Mouse (Mus musculus) left cerebral cortex, adult 9 months (tissue): ENCODE measurements at regions not wholly inside any gene's neighbourhood (a gene's known extent, or its start where the extent isn't known, plus 50 kb on each side); places are given as distances from the start of the nearest gene placed in this dataset.
"Not testable (repeated sequence)": the region's sequence is repeated elsewhere in the genome, so short reads cannot be mapped to it uniquely, and the experiment has no call there.

Experiments
- DNase-seq, 2 experiments: peaks; one replicate each; pipeline ENCODE4 v3.0.0; 2022; ENCODE audit warnings: low spot score in 2 of 2

DNA sequence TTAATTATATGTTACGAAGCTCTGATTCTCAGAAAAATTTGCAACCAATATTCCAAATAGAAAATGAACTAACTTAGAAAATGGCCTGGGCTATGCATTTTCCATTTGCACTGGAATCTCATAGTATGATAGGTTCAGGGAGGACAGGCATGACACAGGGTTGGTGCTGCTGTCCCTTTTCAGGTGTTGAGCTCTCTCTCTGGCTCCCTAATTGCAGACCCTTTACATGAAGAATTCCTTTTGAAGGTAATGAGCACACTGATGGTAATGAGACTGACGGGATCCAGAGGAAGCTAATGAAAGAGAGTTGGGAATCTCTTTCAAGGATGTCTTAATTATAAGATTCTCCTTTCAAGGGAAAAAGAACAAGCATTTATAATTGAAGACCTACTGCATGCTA is 87.6 kb downstream of the Serpinb8 start:
- no peak for DNase-seq

DNA sequence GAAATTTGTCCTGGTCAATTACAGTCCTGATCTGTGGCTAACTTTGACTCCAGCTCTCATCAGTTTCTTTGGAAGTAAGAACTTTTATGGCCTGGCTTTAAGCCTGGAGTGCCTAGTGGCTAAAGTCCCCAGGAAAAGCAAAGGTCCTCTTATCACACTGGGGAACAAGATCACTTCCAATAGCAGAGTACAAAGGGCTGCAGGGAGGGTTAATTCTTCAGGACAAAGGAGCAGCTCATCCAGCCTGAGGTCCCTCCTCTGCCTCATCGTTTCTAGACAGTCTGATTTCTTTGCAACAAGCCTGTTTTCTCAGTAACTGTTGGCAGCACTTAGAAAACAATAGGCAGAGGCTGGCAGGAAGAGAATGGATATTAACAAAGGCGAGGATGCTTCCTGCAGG is 107.1 kb downstream of the Serpinb8 start:
- DNase-seq = no peak

DNA sequence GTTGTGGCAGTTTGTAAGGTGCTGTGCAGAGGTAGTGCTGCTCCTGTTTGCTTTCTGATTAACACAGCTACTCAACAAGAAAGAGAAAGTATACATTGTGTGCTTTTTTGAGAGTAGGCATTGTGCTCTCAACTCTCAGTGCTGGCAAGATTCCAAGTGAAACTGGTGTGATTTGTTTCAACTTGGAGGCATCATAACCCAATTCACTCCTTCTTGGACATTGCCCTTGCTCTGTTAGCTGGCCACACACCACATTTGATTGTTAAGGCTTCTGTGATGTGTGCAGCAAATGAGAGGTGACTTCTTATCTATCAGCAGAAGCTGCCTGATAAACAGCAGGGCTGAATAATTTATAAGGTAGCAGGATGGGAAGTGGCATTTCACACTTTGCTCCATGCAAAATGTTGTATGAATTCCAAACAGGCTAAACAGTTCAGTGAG is 116.3 kb downstream of the Serpinb8 start:
- DNase-seq = no peak

DNA sequence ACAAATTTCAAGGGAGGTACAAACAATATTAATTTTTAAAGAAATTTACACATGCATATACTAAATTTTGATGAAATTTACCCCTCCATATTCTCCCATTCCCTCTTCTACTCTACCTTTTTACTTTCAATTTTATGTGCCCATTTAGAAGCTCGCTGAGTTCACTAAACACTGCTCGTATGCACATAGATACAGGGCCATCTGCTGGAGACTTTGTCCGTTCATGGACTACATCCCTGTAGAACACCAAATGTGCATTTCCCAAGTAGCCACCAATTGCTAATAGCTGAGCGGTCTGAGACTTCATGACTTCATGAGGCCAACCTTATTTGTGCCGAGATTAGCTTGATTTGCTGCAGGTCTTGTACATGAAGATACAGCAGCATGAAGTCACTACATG is 118.8 kb downstream of the Serpinb8 start:
- DNase-seq = no peak

DNA sequence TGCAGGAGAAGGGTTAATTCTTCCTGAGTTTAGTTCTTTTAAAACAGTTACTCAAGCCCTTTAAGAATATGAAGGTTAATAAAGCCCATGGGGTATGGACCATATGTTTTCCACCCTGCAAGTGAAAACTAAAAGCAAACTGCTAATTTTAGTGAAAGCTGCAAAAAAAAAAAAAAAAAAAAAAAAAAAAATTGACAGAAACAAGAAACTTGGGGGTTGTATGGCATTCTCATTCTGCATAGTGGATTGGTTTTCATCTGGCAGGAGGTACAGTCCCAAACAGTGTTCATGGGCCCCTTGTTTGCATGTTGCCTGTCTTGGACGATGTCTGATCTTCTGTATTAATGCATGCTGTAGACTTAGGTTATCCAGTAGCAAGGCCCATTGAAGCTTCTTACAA is 125.1 kb downstream of the Serpinb8 start:
- DNase-seq = no peak

DNA sequence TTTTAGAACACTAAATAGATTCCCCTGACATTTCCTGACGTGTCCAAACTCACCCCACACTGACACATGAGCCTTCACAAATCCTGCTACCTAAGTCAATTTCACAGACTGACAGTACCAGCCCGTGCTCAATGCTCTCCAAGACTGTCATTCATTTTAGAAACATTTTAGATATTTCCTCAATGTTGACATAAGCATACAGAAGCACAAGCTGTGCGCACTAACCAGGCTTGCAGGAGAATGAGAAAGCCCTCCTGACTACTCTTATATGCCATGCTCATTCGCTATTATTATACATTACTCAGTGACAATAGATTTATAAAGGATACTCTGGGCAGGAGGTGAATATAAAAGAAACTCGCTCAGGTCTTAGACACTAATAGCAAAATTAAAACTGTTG is 129.5 kb downstream of the Serpinb8 start:
- no peak for DNase-seq

DNA sequence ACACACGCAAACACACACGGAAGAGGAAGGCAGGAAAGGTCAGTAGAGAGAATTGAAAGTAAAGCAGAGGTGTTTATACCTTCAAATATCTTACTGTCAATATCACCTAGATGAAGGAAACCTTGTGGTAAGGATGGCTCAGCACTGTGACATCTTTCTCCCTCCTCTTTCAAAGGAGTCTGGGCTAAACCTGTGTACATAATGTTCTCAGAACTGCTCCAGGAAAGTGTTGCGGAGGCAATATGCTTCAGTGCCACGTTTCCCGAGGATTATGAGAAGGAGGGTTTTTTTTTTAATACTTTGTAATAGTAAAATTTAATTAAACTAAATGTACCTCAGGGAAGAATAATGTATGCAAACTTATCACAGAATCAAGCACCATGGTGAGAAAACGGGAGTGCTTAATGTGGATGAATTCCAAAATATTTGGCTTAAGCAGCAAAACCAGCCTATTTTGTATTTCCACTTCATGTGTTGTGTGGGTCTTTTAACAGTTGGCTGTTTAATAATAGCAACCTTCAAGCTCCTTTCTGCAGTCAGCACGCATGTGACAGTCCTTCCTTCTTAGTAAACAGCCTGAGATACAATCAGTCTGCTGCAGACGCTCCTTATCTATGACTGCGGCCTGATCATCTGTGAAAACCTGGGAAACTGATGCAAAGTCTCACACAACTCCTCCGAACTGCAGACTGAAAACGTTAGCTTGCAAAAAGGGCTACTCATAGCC is 138.5 kb downstream of the Serpinb8 start:
- peak; percentile 5 to 21 for DNase-seq

DNA sequence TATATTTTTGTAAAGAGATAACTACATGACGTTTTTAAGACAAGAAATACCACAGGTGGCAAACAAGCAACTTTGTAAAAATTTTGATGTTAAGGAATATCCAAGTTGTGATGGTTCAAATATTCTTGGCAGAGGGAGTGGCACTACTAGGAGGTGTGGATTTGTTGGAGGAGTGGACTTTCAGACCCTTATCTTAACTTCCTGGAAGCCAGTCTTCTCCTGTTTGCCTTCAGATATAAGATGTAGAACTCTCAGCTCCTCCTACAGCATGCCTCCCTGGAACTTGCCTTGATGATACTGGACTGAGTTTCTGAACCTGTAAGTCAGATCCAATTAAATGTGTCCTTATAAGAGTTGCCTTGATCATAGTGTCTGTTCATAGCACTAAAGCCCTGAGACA is 175.5 kb downstream of the Serpinb8 start:
- no peak for DNase-seq

DNA sequence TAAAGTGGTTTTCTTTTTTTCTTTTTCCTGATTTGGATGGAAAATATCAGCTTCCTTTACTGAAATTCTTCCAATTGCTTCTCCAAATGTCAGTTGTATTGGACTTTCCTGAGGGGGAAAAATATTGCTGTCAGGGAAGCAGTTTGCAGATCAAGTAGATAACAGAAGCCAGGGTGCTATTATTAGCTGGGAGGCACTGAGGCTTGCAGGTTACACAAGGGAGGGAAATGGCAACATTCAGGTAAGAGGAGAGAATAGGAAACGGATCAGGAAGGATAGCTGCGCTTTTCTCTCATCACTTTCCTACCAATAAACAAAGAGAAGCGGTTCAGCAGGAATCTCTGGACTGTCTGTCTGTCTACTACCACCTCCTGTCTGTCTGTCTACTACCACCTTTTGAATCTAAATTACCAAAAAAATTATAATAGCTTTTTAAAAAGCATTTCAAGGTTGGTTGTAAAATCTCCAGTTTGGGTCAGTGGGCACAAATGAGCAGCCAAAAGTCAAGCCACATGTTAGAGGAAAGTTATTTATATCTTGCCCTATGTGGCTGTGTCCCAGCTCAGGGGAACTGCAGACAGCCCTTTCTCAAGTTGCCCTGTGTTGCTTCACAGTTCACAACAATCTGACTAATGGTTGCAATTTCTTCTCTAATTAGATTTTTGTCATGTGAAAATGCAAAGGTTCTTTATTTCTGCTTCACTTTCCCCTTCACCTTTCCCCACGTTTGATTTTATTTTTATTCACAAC is 177.6 kb downstream of the Serpinb8 start:
- no peak for DNase-seq

DNA sequence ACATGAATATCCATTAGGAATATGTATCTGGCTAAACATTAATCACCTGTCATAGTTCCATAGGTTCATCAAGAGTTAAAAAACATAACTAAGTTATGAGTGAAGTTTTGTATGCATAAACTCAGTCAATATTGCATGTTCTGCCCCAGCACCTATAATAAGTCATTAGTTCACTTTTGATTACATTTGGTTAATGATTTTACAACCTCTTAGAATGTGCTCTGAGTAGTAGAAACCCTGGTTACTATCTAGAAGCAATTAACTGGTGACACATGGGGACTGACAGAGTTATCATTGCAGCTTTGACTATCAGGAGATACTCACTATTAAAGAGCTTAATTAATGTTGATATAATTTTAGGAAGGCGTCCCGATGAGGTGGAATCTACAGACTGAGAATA is 183.2 kb downstream of the Serpinb8 start:
- no peak for DNase-seq

DNA sequence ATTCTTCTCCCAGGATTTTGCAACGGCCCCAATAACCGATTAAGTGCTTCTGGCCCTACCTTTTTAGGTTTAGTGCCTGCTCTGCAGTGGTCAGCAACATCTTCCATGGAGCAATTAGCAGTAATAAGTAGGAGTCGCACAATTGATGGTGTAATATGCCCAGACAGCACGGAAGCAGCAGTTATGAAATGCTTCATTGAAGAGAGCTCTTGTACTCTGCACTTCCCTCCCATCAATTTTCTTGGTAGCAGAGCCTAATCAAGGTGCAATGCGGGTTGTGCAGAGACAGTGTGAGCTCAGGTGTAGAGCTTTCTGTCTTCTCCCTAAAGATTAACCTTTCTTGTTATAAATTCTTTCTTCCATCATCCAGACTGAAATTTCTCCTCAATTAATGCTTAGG is 193.3 kb downstream of the Serpinb8 start:
- no peak for DNase-seq

DNA sequence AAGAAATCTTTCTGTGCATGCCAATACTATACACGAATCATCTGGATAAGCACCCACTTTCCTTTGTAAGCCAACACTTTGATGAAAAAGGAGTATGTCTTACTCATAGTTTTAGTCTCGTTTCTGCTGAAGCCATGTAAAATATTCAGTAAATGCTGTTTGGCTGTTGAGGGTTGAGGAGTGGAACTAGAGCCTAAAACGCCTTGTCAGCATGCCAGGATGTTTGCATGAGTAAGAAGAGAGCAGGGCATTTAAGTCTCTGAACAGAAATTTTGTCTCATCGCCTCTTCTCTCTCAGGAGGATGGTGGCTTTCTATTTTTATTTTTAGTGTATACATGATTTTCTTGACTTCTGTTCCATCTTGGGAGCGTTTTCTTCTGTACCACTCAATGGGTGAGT is 216.0 kb downstream of the Serpinb8 start:
- DNase-seq = peak; percentile 22 to 61

DNA sequence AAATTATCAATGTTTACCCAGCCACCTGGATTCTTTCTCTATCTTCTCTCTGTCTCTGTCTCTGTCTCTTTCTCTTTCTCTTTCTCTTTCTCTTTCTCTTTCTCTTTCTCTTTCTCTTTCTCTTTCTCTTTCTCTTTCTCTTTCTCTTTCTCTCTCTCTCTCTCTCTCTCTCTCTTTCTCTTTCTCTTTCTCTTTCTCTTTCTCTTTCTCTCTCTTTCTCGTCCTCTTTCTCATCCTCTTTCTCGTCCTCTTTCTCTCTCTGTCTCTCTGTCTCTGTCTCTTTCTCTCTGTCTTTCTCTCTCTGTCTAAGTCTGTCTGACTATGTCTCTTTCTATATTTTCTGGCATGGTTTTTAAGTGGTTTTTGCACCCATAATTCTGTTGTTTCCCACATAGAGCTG is 217.6 kb downstream of the Serpinb8 start:
- not testable (repeated sequence) for DNase-seq

DNA sequence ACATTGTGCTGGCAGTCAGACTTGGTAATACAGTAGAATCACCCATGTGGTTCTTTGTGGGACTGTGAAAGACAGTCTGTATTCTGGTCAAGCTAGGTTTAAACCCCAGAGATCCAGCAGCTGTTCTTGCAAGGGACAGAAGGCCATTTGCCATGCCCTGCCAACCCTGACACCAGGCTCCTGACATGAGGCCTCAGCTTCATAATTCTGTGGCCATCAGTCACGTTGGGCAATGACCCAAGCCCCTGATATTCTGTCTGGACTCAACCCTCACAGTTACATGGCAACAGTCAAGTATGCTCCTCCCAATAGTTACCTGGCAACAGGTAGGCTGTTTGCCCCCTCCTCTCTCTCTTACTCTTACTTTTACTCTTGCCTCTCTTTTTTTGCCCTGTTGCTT is 221.3 kb downstream of the Serpinb8 start:
- DNase-seq = no peak

DNA sequence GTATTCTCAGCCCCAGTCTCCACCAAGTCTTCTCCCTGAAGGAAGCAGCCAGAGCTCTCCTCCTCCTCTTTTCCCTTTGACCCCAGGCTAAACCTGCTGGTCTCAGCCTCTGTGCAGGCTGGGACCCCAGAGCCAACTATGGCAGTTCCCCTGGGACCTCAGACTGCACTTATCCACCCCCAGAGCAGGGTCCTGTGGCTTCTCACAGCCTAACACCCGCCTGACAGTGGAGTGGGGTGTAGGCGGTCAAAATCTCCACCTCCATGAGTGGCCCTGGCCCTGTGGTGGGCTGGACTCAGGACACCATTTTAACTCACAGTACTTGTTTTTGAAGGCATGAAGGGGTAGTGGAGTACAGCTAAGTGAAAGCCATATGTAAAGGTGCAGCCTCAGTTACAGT is 222.1 kb downstream of the Serpinb8 start:
- no peak for DNase-seq

DNA sequence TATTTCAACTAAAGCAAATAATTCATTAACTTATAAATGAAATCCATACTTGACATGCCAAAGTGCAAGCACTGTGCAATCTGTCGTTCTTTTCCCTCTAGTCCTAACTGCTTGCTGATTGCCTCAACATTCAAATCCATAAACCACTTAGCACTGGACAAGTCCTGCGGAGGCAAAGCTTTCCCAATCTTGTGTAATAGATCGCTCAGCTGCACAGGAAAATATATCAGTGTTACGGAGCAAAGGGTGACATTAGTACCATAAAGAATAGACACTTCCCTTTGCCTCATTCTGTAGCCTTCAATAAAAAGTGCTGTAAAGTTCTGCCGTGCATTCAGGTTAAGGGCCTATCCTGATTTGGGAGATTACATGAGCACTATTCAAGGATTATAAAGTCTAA is 248.1 kb downstream of the Serpinb8 start:
- no peak for DNase-seq

DNA sequence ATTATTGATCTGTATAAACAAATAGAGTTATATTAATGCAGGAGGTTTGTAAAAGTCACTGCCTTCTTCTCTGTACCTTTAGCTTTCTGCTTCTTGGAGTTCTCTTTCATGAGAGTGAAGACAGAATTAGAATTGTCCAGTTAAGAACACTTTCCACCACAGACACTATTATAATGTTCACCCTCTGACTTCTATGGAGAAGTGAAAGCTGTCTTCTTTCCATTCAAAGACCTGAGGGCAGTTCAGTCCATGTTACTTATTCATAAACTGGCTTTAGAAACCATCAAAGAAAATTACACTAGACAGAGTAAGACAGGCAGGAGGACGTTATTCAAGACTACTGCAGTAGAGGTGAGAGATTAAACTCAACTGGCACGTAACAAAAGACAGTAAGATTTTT is 262.6 kb downstream of the Serpinb8 start:
- DNase-seq = no peak

DNA sequence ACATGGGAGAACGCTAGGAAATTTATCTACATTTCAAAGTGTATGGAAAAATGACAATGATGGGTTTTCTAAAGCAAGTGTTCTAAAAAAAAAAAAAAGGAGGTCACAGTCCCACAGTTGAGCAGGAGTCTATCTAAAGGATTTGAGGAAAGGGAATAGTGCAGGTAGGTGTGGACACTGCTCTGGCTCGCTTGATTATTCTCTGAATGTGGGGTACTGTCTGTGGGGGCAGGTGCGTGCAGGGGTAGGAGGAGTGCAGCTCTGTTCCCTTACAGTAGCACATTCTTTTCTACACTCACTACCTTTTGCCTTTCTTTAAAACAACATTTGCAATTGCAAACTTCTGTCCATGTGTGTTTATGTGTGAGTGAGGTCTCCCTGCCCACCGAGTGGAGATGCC is 263.2 kb downstream of the Serpinb8 start:
- DNase-seq = no peak

DNA sequence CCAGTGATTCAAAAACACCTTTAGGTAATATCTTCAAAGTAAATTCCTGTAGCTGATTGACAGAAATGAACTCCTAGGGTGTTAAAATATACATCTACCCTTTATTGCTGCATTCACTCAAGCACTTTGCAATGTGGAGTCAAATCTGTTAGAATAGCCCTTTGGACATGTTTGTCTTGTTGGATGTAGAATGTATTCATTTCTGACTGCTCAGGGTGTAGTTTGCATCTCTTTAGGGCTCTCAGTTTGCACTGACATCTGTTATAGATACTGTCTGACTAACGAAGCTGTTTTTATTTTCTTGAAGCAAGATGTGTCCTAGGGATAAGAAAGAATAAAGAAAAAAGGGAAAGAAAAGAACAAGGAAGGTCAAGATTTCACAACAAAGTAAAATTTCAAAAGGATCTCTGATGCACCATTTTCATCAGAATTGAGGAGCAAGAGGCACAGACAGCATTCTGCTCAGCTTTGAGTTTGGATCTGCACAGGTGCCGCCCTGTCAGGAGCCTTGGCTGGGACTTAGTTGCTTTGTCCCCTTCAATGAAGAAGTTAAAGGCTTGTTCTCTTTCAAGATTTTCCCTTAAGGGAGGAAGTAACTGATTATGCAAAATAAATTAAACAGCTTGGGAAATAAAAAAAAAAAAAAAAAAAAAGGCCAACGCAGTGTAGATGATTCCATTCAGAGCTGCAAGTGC is 308.1 kb downstream of the Serpinb8 start:
- no peak for DNase-seq

DNA sequence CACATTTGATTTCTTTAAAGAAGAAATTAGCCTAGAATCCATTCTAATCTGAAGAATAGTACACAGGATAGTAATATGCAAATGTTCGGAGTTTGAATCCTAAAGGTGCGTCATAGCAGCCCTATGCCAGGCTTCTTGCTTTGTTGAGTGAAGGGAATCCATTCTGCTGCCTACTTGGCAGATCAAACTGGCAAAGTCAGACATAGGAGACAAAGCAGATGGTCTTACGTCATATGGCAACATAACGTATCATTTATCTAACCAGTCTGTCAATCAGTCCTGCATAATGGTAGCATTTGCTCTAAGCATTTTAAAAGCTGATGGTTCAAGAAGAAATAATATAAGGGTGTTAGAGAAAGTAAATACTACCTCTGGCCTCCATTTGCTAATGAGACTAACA is 309.5 kb downstream of the Serpinb8 start:
- no peak for DNase-seq

DNA sequence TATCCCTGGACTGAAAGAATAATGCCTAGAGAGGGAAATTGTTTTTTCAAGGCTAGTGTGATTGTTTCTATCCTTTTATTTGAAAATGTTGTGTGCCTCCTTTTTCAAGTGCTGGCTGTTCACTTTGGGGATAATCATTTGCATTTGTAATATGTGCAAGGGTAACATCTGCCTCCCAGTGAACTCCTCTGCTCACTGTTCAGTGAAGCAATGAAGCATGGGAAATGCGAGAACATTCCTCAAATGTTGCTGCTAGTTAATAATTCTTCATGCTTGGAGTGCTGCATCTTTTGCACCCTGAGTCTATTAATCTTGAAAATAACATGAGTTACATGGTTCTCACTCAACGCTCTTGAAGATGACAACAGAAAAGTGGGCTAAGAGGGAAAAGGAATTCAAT is 310.6 kb downstream of the Serpinb8 start:
- no peak for DNase-seq

DNA sequence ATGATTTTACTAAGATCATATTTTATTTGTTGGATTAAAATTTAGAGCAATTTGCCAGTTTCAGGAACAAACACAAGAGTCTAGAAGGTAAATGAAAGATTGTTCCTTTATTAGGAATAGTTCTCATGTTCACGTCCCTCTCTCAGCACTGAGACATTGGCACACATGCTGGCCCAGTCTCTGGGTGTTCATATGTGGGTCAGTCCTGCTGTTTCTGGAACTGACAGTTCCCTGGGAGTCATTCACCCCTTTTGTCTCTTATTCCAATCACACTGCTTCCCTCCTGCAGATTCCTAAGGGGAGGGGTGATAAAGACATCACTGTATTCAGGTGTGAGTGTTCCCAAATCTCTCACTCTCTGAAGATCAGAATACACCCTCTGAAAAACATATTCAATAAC is 311.1 kb downstream of the Serpinb8 start:
- DNase-seq = no peak
